Mouse (Mus musculus): ENCODE measurements at regions not wholly inside any gene's neighbourhood (a gene's known extent, or its start where the extent isn't known, plus 50 kb on each side); places are given as distances from the start of the nearest gene placed in this dataset.

- TF ChIP-seq GATA1 (IDR thresholded peaks at IDR 0.05; ENCODE audit: borderline replicate concordance, low read length) (no peak), FLI1 (IDR thresholded peaks at IDR 0.05; ENCODE audit: low read length) (no peak)
These were observed 117.8 kb downstream of the Tmco5 start for GRCm38 (mm10) chr2:116996302-116996701.

Measured in megakaryocyte, embryonic 14.5 days (primary cell).